Mouse (Mus musculus): ENCODE results near the gene Timm29. TPM values are rescaled to one million over a fixed set of nuclear protein-coding genes. Genes with fewer than 3 reads are reported as not detected.
A peak's percentile ranks its signal among the peaks of the same experiment; 100 is the strongest.

Gene Timm29
- 33.4 and 44.6 TPM in 2 replicates for total RNA-seq (2014; rRNA removed; ENCODE audit: low replicate concordance)
- 23.2 and 23.7 TPM in 2 replicates for polyA plus RNA-seq (2015; fragmentation: Nextera tagmentation; extraction: Ambion mirVana)

GRCm38 (mm10) chr9:21592703-21593121 is at the start of gene Timm29, which contains the start of gene Yipf2:
Timm29 (plus strand) TSS chr9:21592722.
Yipf2 (minus strand) TSS chr9:21592828.
- peaks cover 43% of the 10 kb centered on the region for H3K36me3 ChIP-seq (replicated peaks; ENCODE audit: control insufficient read depth, insufficient read depth, low read length)
- peak within 1 kb of the TSS; percentile 92 for H3K4me3 ChIP-seq (ENCODE audit: low read depth, low read length)
- DNase-seq (ENCODE audit: low spot score) = peak; percentile 97
- H3K9ac ChIP-seq (replicated peaks; ENCODE audit: low read depth, low read length) = peak within 1 kb of the TSS; percentile 75
- ATAC-seq (ENCODE audit: insufficient read depth, low read depth) = peak; percentile 93
- WGBS = under 1% methylated on average over 30 of the region's 30 CpGs
- H3K4me2 ChIP-seq (ENCODE audit: low read depth, low read length) = peak within 1 kb of the TSS; percentile 84
- peak within 1 kb of the TSS; percentile 89 for H3K27ac ChIP-seq (ENCODE audit: low read depth)
- no peaks in the 10 kb centered on the region for H3K27me3 ChIP-seq (ENCODE audit: control insufficient read depth, insufficient read depth, low read length)
- TF ChIP-seq CTCF (IDR thresholded peaks at IDR 0.05; ENCODE audit: low read depth) (no peak), EP300 (IDR thresholded peaks at IDR 0.05; ENCODE audit: low read depth) (no peak)
- peaks cover 15% of the 10 kb centered on the region for H3K4me1 ChIP-seq (ENCODE audit: control insufficient read depth, insufficient read depth)
- no peaks in the 10 kb centered on the region for H3K9me3 ChIP-seq (replicated peaks; ENCODE audit: control insufficient read depth, low read length)

GRCm38 (mm10) chr9:21545351-21545915 is 47.1 kb upstream of the Timm29 start:
- H3K36me3 ChIP-seq (replicated peaks; ENCODE audit: control insufficient read depth, insufficient read depth, low read length) = 0 out of 2 replicates have a peak, but pooled peaks cover 5% of the 10 kb centered on the region

GRCm38 (mm10) chr9:21545916-21546788 is 46.4 kb upstream of the Timm29 start:
- H3K9me3 ChIP-seq (replicated peaks; ENCODE audit: control insufficient read depth, low read length) = no peaks in the 10 kb centered on the region

More at GRCm38 (mm10) chr9:21545351-21545915, 47.1 kb upstream of the Timm29 start:
- H3K4me1 ChIP-seq (ENCODE audit: control insufficient read depth, insufficient read depth) = peaks cover 7% of the 10 kb centered on the region
- no peaks in the 10 kb centered on the region for H3K27me3 ChIP-seq (ENCODE audit: control insufficient read depth, insufficient read depth, low read length)
- peak overlapping the region; percentile 99 for H3K27ac ChIP-seq (ENCODE audit: low read depth)
- ATAC-seq (ENCODE audit: insufficient read depth, low read depth) = peak; percentile 3; the same call in 1 of the 2 replicates
- peak overlapping the region; percentile 73 for H3K4me2 ChIP-seq (ENCODE audit: low read depth, low read length)
- WGBS = 20% methylated on average over 9 of the region's 9 CpGs
- peak overlapping the region; percentile 37; the same call in 1 of the 2 replicates for H3K9ac ChIP-seq (replicated peaks; ENCODE audit: low read depth, low read length)
- no peaks in the 10 kb centered on the region for H3K9me3 ChIP-seq (replicated peaks; ENCODE audit: control insufficient read depth, low read length)
- peak; percentile 35 for DNase-seq (ENCODE audit: low spot score)
- H3K4me3 ChIP-seq (ENCODE audit: low read depth, low read length) = peak overlapping the region; percentile 84
- no peak for TF ChIP-seq CTCF (IDR thresholded peaks at IDR 0.05; ENCODE audit: low read depth)
- no peak for TF ChIP-seq EP300 (IDR thresholded peaks at IDR 0.05; ENCODE audit: low read depth)

GRCm38 (mm10) chr9:21546789-21547074 is 45.8 kb upstream of the Timm29 start, which contains the start of gene Carm1:
Carm1 (plus strand) TSS chr9:21546894.
- WGBS = 0% methylated on average over 3 of the region's 52 CpGs
- DNase-seq (ENCODE audit: low spot score) = no peak

More at GRCm38 (mm10) chr9:21545916-21546788, 46.4 kb upstream of the Timm29 start:
- 1% methylated on average over 65 of the region's 67 CpGs for WGBS
- 0 out of 2 replicates have a peak, but pooled peaks cover 6% of the 10 kb centered on the region for H3K36me3 ChIP-seq (replicated peaks; ENCODE audit: control insufficient read depth, insufficient read depth, low read length)
- H3K4me2 ChIP-seq (ENCODE audit: low read depth, low read length) = peak overlapping the region; percentile 73
- DNase-seq (ENCODE audit: low spot score) (peak; percentile 97), ATAC-seq (ENCODE audit: insufficient read depth, low read depth) (peak; percentile 91)
- H3K9ac ChIP-seq (replicated peaks; ENCODE audit: low read depth, low read length) = peak overlapping the region; percentile 37
- H3K27me3 ChIP-seq (ENCODE audit: control insufficient read depth, insufficient read depth, low read length) = no peaks in the 10 kb centered on the region
- H3K27ac ChIP-seq (ENCODE audit: low read depth) = peak overlapping the region; percentile 99
- H3K4me1 ChIP-seq (ENCODE audit: control insufficient read depth, insufficient read depth) = peaks cover 7% of the 10 kb centered on the region
- TF ChIP-seq CTCF (IDR thresholded peaks at IDR 0.05; ENCODE audit: low read depth) (peak; percentile 55), EP300 (IDR thresholded peaks at IDR 0.05; ENCODE audit: low read depth) (peak; percentile 59; the same call in 1 of the 2 replicates)
- peak overlapping the region; percentile 84 for H3K4me3 ChIP-seq (ENCODE audit: low read depth, low read length)

More at GRCm38 (mm10) chr9:21546789-21547074, 45.8 kb upstream of the Timm29 start, which contains the start of gene Carm1:
- no peak for ATAC-seq (ENCODE audit: insufficient read depth, low read depth)
- Histone ChIP-seq H3K9me3 (replicated peaks; ENCODE audit: control insufficient read depth, low read length) (no peaks in the 10 kb centered on the region), H3K9ac (replicated peaks; ENCODE audit: low read depth, low read length) (peak within 1 kb of the TSS; percentile 86), H3K27me3 (ENCODE audit: control insufficient read depth, insufficient read depth, low read length) (no peaks in the 10 kb centered on the region), H3K4me3 (ENCODE audit: low read depth, low read length) (peak within 1 kb of the TSS; percentile 84), H3K4me1 (ENCODE audit: control insufficient read depth, insufficient read depth) (peaks cover 7% of the 10 kb centered on the region), H3K27ac (ENCODE audit: low read depth) (peak within 1 kb of the TSS; percentile 99), H3K36me3 (replicated peaks; ENCODE audit: control insufficient read depth, insufficient read depth, low read length) (0 out of 2 replicates have a peak, but pooled peaks cover 6% of the 10 kb centered on the region), H3K4me2 (ENCODE audit: low read depth, low read length) (peak within 1 kb of the TSS; percentile 73)
- no peak for TF ChIP-seq EP300 (IDR thresholded peaks at IDR 0.05; ENCODE audit: low read depth)
- no peak for TF ChIP-seq CTCF (IDR thresholded peaks at IDR 0.05; ENCODE audit: low read depth)

Data from heart, postnatal 0 days (tissue).